Mouse (Mus musculus): ENCODE data around the gene Zmiz1. TPM values are rescaled to one million over a fixed set of nuclear protein-coding genes. Genes with fewer than 3 reads are reported as not detected.
A peak's percentile ranks its signal among the peaks of the same experiment; 100 is the strongest.

Zmiz1 gene
- polyA plus RNA-seq, 1 experiment, result 27.3 TPM

DNA sequence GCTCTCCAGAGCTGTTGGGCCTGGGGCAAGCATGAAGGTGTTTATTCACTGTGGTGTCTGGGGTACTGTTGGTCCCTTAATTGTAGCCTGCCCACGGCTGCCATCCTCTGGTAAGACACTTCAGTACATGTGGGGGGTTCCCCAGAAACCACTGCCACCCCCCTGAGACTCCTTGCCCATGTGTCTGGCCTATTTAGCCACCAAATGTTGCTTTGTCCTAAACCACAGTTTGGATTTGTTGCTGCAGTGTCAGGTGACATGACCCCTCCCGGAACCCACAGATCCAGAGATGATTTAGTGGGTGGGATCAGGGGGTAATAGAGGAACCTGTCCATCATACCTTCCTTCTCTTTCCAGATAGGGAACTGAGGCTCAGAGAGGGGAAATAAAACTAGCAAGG, 12.1 kb downstream of the Zmiz1 start:
- Histone ChIP-seq H3K36me3 (ENCODE audit: control insufficient read depth, insufficient read depth) (peaks cover 9% of the 10 kb centered on the region), H3K27me3 (ENCODE audit: control insufficient read depth, insufficient read depth, insufficient read length) (no peaks in the 10 kb centered on the region), H3K79me2 (ENCODE audit: control insufficient read depth, insufficient read depth) (peaks cover 99% of the 10 kb centered on the region), H3K4me3 (ENCODE audit: insufficient read depth, poor library complexity, severe bottlenecking) (no peak overlapping the region), H3ac (ENCODE audit: control insufficient read depth, insufficient read length, low read depth) (no peak overlapping the region), H3K79me3 (ENCODE audit: low read depth) (peaks cover 90% of the 10 kb centered on the region)
- TF ChIP-seq MYOD1 (IDR thresholded peaks at IDR 0.05; ENCODE audit: control insufficient read depth, insufficient read length, low read depth) (no peak), MYOG (IDR thresholded peaks at IDR 0.05; ENCODE audit: control insufficient read depth, extremely low read depth, insufficient read length) (no peak), USF1 (IDR thresholded peaks at IDR 0.05; ENCODE audit: low read depth) (no peak), FOSL1 (IDR thresholded peaks at IDR 0.05; ENCODE audit: insufficient read depth, low read length, poor library complexity, severe bottlenecking) (no peak), CEBPB (IDR thresholded peaks at IDR 0.05; ENCODE audit: low read depth) (no peak), CTCF (IDR thresholded peaks at IDR 0.05; ENCODE audit: control insufficient read depth, insufficient read depth, insufficient read length) (no peak), MAX (IDR thresholded peaks at IDR 0.05) (no peak)

- peaks cover 90% of the 10 kb centered on the region for H3K79me3 ChIP-seq (ENCODE audit: low read depth)
- H3K79me2 ChIP-seq (ENCODE audit: control insufficient read depth, insufficient read depth), result peaks cover 98% of the 10 kb centered on the region
- no peak overlapping the region for H3K4me3 ChIP-seq (ENCODE audit: insufficient read depth, poor library complexity, severe bottlenecking)
- H3ac ChIP-seq (ENCODE audit: control insufficient read depth, insufficient read length, low read depth), result no peak overlapping the region
- TF ChIP-seq CEBPB (IDR thresholded peaks at IDR 0.05; ENCODE audit: low read depth), result peak; percentile 86
- no peak for TF ChIP-seq CTCF (IDR thresholded peaks at IDR 0.05; ENCODE audit: control insufficient read depth, insufficient read depth, insufficient read length)
- H3K27me3 ChIP-seq (ENCODE audit: control insufficient read depth, insufficient read depth, insufficient read length), result no peaks in the 10 kb centered on the region
- peaks cover 9% of the 10 kb centered on the region for H3K36me3 ChIP-seq (ENCODE audit: control insufficient read depth, insufficient read depth)
These were observed 13.3 kb downstream of the Zmiz1 start for GRCm38 (mm10) chr14:25472096-25472861.

DNA sequence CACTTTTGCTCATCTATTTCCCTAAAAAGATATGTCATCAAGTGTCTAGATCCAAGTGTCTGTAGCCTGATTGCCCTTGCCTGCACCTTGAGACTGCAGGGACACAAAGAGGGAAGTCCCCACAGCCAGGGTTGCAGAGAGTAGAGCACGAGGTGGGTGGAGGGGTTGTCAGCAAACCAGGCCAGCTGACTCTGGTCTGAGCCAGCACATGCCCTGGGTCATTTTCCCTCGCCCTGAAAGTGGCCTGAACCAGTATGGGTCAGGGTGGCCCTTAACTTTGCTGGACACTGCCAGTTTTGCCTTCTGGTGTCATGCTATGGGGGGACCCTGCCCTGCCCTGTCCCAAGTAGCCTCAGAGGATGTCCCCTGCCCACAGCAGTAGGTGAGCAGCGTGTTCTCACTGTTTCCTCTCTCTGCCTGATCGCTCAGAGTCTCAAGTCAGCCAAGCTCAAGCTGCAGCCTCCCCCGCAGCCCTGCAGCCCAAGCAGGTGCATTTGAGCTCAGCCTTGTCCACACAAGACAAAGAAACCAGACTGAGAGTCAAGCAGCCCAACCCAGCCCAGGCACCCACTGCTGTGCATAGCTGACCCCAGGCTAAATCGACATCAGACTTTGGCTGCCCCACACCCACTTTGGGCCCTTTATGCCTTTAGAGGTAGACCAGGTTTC, 14.1 kb downstream of the Zmiz1 start:
- TF ChIP-seq USF1 (IDR thresholded peaks at IDR 0.05; ENCODE audit: low read depth), result no peak
- no peak for TF ChIP-seq CEBPB (IDR thresholded peaks at IDR 0.05; ENCODE audit: low read depth)
- no peak for TF ChIP-seq MAX (IDR thresholded peaks at IDR 0.05)
- no peak for TF ChIP-seq CTCF (IDR thresholded peaks at IDR 0.05; ENCODE audit: control insufficient read depth, insufficient read depth, insufficient read length)
- TF ChIP-seq MYOD1 (IDR thresholded peaks at IDR 0.05; ENCODE audit: control insufficient read depth, insufficient read length, low read depth), result no peak
- TF ChIP-seq FOSL1 (IDR thresholded peaks at IDR 0.05; ENCODE audit: insufficient read depth, low read length, poor library complexity, severe bottlenecking), result no peak
- no peak for TF ChIP-seq MYOG (IDR thresholded peaks at IDR 0.05; ENCODE audit: control insufficient read depth, extremely low read depth, insufficient read length)
- H3K79me3 ChIP-seq (ENCODE audit: low read depth), result peaks cover 90% of the 10 kb centered on the region
- H3K27me3 ChIP-seq (ENCODE audit: control insufficient read depth, insufficient read depth, insufficient read length), result no peaks in the 10 kb centered on the region
- peaks cover 6% of the 10 kb centered on the region for H3K36me3 ChIP-seq (ENCODE audit: control insufficient read depth, insufficient read depth)
- H3K4me3 ChIP-seq (ENCODE audit: insufficient read depth, poor library complexity, severe bottlenecking), result no peak overlapping the region
- H3ac ChIP-seq (ENCODE audit: control insufficient read depth, insufficient read length, low read depth), result no peak overlapping the region
- H3K79me2 ChIP-seq (ENCODE audit: control insufficient read depth, insufficient read depth), result peaks cover 98% of the 10 kb centered on the region

DNA sequence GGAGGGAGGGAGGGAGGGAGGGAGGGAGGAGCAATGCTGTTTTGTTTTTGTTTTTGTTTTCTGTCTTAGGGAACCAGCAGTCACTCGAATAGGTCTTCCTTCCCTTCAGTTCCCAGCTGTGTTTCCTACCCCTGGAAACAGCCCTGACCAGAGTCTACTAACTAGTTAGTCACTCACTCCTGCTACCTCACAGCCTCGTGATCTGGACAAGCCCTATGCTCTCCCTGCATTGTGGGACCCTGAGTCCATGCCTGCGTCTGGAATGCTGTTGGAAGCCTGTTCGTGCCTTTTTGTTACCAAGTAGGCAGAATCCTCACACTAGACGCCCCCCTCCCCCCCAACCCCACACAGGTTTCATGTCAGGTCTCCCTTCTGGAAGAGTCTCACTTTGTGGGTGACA, 15.0 kb downstream of the Zmiz1 start:
- Histone ChIP-seq H3K79me3 (ENCODE audit: low read depth) (peaks cover 90% of the 10 kb centered on the region), H3ac (ENCODE audit: control insufficient read depth, insufficient read length, low read depth) (no peak overlapping the region), H3K4me3 (ENCODE audit: insufficient read depth, poor library complexity, severe bottlenecking) (no peak overlapping the region), H3K79me2 (ENCODE audit: control insufficient read depth, insufficient read depth) (peaks cover 98% of the 10 kb centered on the region), H3K36me3 (ENCODE audit: control insufficient read depth, insufficient read depth) (peaks cover 7% of the 10 kb centered on the region), H3K27me3 (ENCODE audit: control insufficient read depth, insufficient read depth, insufficient read length) (no peaks in the 10 kb centered on the region)
- no peak for TF ChIP-seq MYOD1 (IDR thresholded peaks at IDR 0.05; ENCODE audit: control insufficient read depth, insufficient read length, low read depth)
- TF ChIP-seq FOSL1 (IDR thresholded peaks at IDR 0.05; ENCODE audit: insufficient read depth, low read length, poor library complexity, severe bottlenecking), result no peak
- TF ChIP-seq USF1 (IDR thresholded peaks at IDR 0.05; ENCODE audit: low read depth), result no peak
- TF ChIP-seq CTCF (IDR thresholded peaks at IDR 0.05; ENCODE audit: control insufficient read depth, insufficient read depth, insufficient read length), result no peak
- TF ChIP-seq MYOG (IDR thresholded peaks at IDR 0.05; ENCODE audit: control insufficient read depth, extremely low read depth, insufficient read length), result no peak
- no peak for TF ChIP-seq MAX (IDR thresholded peaks at IDR 0.05)
- no peak for TF ChIP-seq CEBPB (IDR thresholded peaks at IDR 0.05; ENCODE audit: low read depth)

DNA sequence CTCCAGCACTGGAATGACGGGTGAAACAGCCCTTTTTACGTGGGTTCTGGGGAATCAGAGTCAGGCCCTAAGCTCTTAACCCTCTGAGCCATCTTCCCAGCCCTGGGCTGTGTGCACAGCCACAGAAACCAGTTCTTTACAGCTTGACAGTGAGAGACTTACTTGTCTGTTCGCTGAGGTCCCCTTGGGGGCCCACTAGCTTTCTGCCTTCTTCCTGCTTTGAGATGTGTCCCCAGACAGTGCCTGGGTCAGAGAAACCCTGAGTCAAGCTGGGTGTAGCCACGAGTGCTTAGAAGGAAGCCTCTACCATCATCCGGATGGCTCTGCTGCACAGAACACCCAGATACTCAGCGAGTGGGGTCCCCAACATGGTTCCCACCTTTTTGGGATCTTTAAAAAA, 15.7 kb downstream of the Zmiz1 start:
- Histone ChIP-seq H3K36me3 (ENCODE audit: control insufficient read depth, insufficient read depth) (peaks cover 4% of the 10 kb centered on the region), H3K4me3 (ENCODE audit: insufficient read depth, poor library complexity, severe bottlenecking) (no peak overlapping the region), H3K27me3 (ENCODE audit: control insufficient read depth, insufficient read depth, insufficient read length) (no peaks in the 10 kb centered on the region), H3K79me2 (ENCODE audit: control insufficient read depth, insufficient read depth) (peaks cover 98% of the 10 kb centered on the region), H3K79me3 (ENCODE audit: low read depth) (peaks cover 90% of the 10 kb centered on the region), H3ac (ENCODE audit: control insufficient read depth, insufficient read length, low read depth) (no peak overlapping the region)
- TF ChIP-seq FOSL1 (IDR thresholded peaks at IDR 0.05; ENCODE audit: insufficient read depth, low read length, poor library complexity, severe bottlenecking) (no peak), MAX (IDR thresholded peaks at IDR 0.05) (no peak), CTCF (IDR thresholded peaks at IDR 0.05; ENCODE audit: control insufficient read depth, insufficient read depth, insufficient read length) (no peak), CEBPB (IDR thresholded peaks at IDR 0.05; ENCODE audit: low read depth) (no peak), USF1 (IDR thresholded peaks at IDR 0.05; ENCODE audit: low read depth) (no peak), MYOD1 (IDR thresholded peaks at IDR 0.05; ENCODE audit: control insufficient read depth, insufficient read length, low read depth) (no peak), MYOG (IDR thresholded peaks at IDR 0.05; ENCODE audit: control insufficient read depth, extremely low read depth, insufficient read length) (no peak)

Data from C2C12 (cell line).